Mouse (Mus musculus): ENCODE results near the gene Cask. TPM values are rescaled to one million over a fixed set of nuclear protein-coding genes. Genes with fewer than 3 reads are reported as not detected.

Gene Cask
- polyA plus RNA-seq, 2 experiments = 20.9 to 25.4 TPM

DNA sequence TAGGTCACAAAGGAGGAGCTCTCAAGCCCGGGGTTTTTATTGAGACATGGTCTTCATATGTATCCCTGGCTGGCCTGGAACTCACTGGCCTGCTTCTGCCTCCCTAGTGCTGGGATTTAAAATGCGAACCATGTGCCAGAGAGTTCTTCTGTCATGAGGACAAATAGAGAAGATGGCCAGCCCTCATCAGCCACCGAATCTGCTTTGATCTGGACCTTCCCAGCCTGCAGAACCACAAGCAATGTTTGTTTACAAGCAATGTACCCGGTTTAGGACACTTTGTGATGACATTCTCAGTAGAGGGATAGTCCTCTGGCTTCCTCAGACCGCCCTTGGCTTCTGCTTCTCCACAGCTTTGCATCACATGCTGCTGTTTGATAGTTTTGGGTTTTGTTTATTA, 372.9 kb downstream of the Cask start:
- no peaks in the 10 kb centered on the region for H3K9me3 ChIP-seq (ENCODE audit: control insufficient read depth, low read length)
- no peaks in the 10 kb centered on the region for H3K4me1 ChIP-seq (ENCODE audit: control insufficient read depth, insufficient read depth, low read length)
- TF ChIP-seq POLR2A (IDR thresholded peaks at IDR 0.05; ENCODE audit: borderline replicate concordance, extremely low read depth, insufficient read depth, insufficient read length) = no peak
- WGBS = 59% methylated on average over 5 of the region's 5 CpGs
- no peak overlapping the region for H3K4me3 ChIP-seq (replicated peaks; ENCODE audit: low read length)
- no peaks in the 10 kb centered on the region for H3K27me3 ChIP-seq (ENCODE audit: control insufficient read depth, insufficient read depth, low read length)
- no peak overlapping the region for H3K4me2 ChIP-seq (replicated peaks; ENCODE audit: low read depth, low read length, severe bottlenecking)
- DNase-seq (ENCODE audit: low spot score) = no peak
- H3K9ac ChIP-seq (ENCODE audit: low read depth, low read length, severe bottlenecking) = no peak overlapping the region
- no peak overlapping the region for H3K27ac ChIP-seq (replicated peaks; ENCODE audit: low read depth, low read length)
- ATAC-seq (ENCODE audit: low FRiP score, low read depth) = no peak
- no peaks in the 10 kb centered on the region for H3K36me3 ChIP-seq (ENCODE audit: control insufficient read depth, insufficient read depth, low read length)

DNA sequence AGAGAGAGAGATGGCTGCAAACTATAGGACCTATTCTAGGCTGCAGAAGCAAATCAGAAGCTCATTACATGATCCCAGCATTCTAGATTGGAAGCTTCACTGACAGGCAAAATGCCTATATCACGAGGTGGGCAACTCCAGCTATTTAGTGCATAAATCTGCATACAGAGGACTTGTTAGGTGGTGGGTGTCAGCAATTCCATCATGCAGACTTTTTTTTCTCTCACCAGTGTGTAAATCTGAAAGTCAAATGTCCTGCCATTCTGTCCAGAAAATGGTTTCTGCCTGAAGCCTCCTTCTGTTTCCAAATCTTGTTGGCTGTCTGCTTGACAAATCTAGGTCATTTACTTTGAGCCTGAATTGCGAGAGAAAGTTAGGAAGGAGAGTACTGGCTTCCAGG, 373.6 kb downstream of the Cask start:
- H3K27ac ChIP-seq (replicated peaks; ENCODE audit: low read depth, low read length) = no peak overlapping the region
- no peak overlapping the region for H3K4me2 ChIP-seq (replicated peaks; ENCODE audit: low read depth, low read length, severe bottlenecking)
- no peak overlapping the region for H3K9ac ChIP-seq (ENCODE audit: low read depth, low read length, severe bottlenecking)
- 69% methylated on average over 2 of the region's 2 CpGs for WGBS
- no peaks in the 10 kb centered on the region for H3K36me3 ChIP-seq (ENCODE audit: control insufficient read depth, insufficient read depth, low read length)
- ATAC-seq (ENCODE audit: low FRiP score, low read depth) = no peak
- H3K27me3 ChIP-seq (ENCODE audit: control insufficient read depth, insufficient read depth, low read length) = no peaks in the 10 kb centered on the region
- no peaks in the 10 kb centered on the region for H3K9me3 ChIP-seq (ENCODE audit: control insufficient read depth, low read length)
- H3K4me3 ChIP-seq (replicated peaks; ENCODE audit: low read length) = no peak overlapping the region
- H3K4me1 ChIP-seq (ENCODE audit: control insufficient read depth, insufficient read depth, low read length) = no peaks in the 10 kb centered on the region
- no peak for DNase-seq (ENCODE audit: low spot score)
- no peak for TF ChIP-seq POLR2A (IDR thresholded peaks at IDR 0.05; ENCODE audit: borderline replicate concordance, extremely low read depth, insufficient read depth, insufficient read length)

GRCm38 (mm10) chrX:13475382-13475781, 375.8 kb downstream of the Cask start:
- no peak overlapping the region for H3K4me2 ChIP-seq (replicated peaks; ENCODE audit: low read depth, low read length, severe bottlenecking)
- no peaks in the 10 kb centered on the region for H3K4me1 ChIP-seq (ENCODE audit: control insufficient read depth, insufficient read depth, low read length)
- H3K27ac ChIP-seq (replicated peaks; ENCODE audit: low read depth, low read length) = no peak overlapping the region
- H3K36me3 ChIP-seq (ENCODE audit: control insufficient read depth, insufficient read depth, low read length) = no peaks in the 10 kb centered on the region
- DNase-seq (ENCODE audit: low spot score) (no peak), ATAC-seq (ENCODE audit: low FRiP score, low read depth) (peak; percentile 37; the same call in 1 of the 2 replicates)
- 38% methylated on average over 1 of the region's 1 CpGs for WGBS
- TF ChIP-seq POLR2A (IDR thresholded peaks at IDR 0.05; ENCODE audit: borderline replicate concordance, extremely low read depth, insufficient read depth, insufficient read length) = no peak
- H3K27me3 ChIP-seq (ENCODE audit: control insufficient read depth, insufficient read depth, low read length) = no peaks in the 10 kb centered on the region
- H3K9me3 ChIP-seq (ENCODE audit: control insufficient read depth, low read length) = no peaks in the 10 kb centered on the region
- no peak overlapping the region for H3K9ac ChIP-seq (ENCODE audit: low read depth, low read length, severe bottlenecking)
- H3K4me3 ChIP-seq (replicated peaks; ENCODE audit: low read length) = no peak overlapping the region

DNA sequence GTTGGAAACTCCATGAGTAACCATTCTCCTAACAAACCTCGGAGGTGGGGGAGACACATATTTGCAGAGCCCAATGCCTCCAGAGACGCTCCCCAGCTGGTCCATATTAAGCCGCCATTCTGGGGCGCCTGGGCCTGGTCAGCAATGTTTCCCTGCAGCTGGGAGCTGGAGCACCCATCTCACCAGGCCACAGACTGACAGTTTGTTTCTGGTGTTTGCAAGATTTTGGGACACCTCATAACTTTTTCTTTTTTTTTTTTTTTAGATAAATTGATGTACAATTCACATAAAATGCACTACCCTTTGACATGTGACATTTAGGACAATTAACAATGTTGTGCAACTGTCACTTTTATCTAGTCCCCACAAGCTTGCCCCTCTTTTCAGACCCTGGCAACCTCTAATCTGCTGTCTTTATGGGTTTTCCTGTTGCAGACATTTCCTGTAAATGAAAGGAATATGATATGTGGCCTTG, 378.4 kb downstream of the Cask start:
- Histone ChIP-seq H3K9me3 (ENCODE audit: control insufficient read depth, low read length) (no peaks in the 10 kb centered on the region), H3K4me2 (replicated peaks; ENCODE audit: low read depth, low read length, severe bottlenecking) (no peak overlapping the region), H3K4me1 (ENCODE audit: control insufficient read depth, insufficient read depth, low read length) (no peaks in the 10 kb centered on the region), H3K27ac (replicated peaks; ENCODE audit: low read depth, low read length) (no peak overlapping the region), H3K9ac (ENCODE audit: low read depth, low read length, severe bottlenecking) (no peak overlapping the region), H3K36me3 (ENCODE audit: control insufficient read depth, insufficient read depth, low read length) (no peaks in the 10 kb centered on the region), H3K4me3 (replicated peaks; ENCODE audit: low read length) (no peak overlapping the region), H3K27me3 (ENCODE audit: control insufficient read depth, insufficient read depth, low read length) (no peaks in the 10 kb centered on the region)
- no peak for DNase-seq (ENCODE audit: low spot score)
- ATAC-seq (ENCODE audit: low FRiP score, low read depth) = no peak
- TF ChIP-seq POLR2A (IDR thresholded peaks at IDR 0.05; ENCODE audit: borderline replicate concordance, extremely low read depth, insufficient read depth, insufficient read length) = no peak
- WGBS = 65% methylated on average over 4 of the region's 4 CpGs

GRCm38 (mm10) chrX:13471925-13472324, 379.2 kb downstream of the Cask start:
- Histone ChIP-seq H3K9me3 (ENCODE audit: control insufficient read depth, low read length) (no peaks in the 10 kb centered on the region), H3K36me3 (ENCODE audit: control insufficient read depth, insufficient read depth, low read length) (no peaks in the 10 kb centered on the region), H3K27ac (replicated peaks; ENCODE audit: low read depth, low read length) (no peak overlapping the region), H3K4me2 (replicated peaks; ENCODE audit: low read depth, low read length, severe bottlenecking) (no peak overlapping the region), H3K27me3 (ENCODE audit: control insufficient read depth, insufficient read depth, low read length) (no peaks in the 10 kb centered on the region), H3K4me1 (ENCODE audit: control insufficient read depth, insufficient read depth, low read length) (no peaks in the 10 kb centered on the region), H3K9ac (ENCODE audit: low read depth, low read length, severe bottlenecking) (no peak overlapping the region), H3K4me3 (replicated peaks; ENCODE audit: low read length) (no peak overlapping the region)
- no peak for TF ChIP-seq POLR2A (IDR thresholded peaks at IDR 0.05; ENCODE audit: borderline replicate concordance, extremely low read depth, insufficient read depth, insufficient read length)
- 84% methylated on average over 3 of the region's 3 CpGs for WGBS
- ATAC-seq (ENCODE audit: low FRiP score, low read depth) (no peak), DNase-seq (ENCODE audit: low spot score) (no peak)

Data from limb, embryonic 14.5 days (tissue).